Mouse (Mus musculus): ENCODE measurements around the gene Rtl1. TPM values are rescaled to one million over a fixed set of nuclear protein-coding genes. Genes with fewer than 3 reads are reported as not detected.
A peak's percentile ranks its signal among the peaks of the same experiment; 100 is the strongest.

Rtl1 gene
- total RNA-seq (2021): 1 to 10 TPM; 1.3 to 2.1 TPM

- DNase-seq: no peak
Observed at GRCm38 (mm10) chr12:109600230-109600629, at the start of gene Rtl1. TSS of gene Rtl1 (minus strand) at chr12:109600330.

- DNase-seq: no peak
Observed at GRCm38 (mm10) chr12:109640560-109641167, 40.5 kb upstream of the Rtl1 start.

GRCm38 (mm10) chr12:109632035-109632434 is 31.9 kb upstream of the Rtl1 start:
- no peak for DNase-seq

GRCm38 (mm10) chr12:109628887-109629286 is 28.8 kb upstream of the Rtl1 start:
- no peak for DNase-seq

- DNase-seq: no peak
Observed at GRCm38 (mm10) chr12:109626910-109627309, 26.8 kb upstream of the Rtl1 start.

GRCm38 (mm10) chr12:109620196-109620595 is 20.1 kb upstream of the Rtl1 start:
- DNase-seq: no peak

GRCm38 (mm10) chr12:109617993-109618392 is 17.9 kb upstream of the Rtl1 start:
- no peak for DNase-seq

- DNase-seq: no peak
Observed at GRCm38 (mm10) chr12:109617126-109617525, 17.0 kb upstream of the Rtl1 start.

- no peak for DNase-seq
Observed at GRCm38 (mm10) chr12:109615371-109615770, 15.2 kb upstream of the Rtl1 start.

- DNase-seq: no peak
Observed at GRCm38 (mm10) chr12:109614416-109614815, 14.3 kb upstream of the Rtl1 start.

GRCm38 (mm10) chr12:109612392-109613385 is 12.6 kb upstream of the Rtl1 start:
- DNase-seq: no peak

- peak; percentile 47 for DNase-seq
Observed at GRCm38 (mm10) chr12:109608576-109609440, 8.7 kb upstream of the Rtl1 start.

GRCm38 (mm10) chr12:109607953-109608352 is 7.8 kb upstream of the Rtl1 start:
- no peak for DNase-seq

- no peak for DNase-seq
Observed at GRCm38 (mm10) chr12:109607191-109607590, 7.1 kb upstream of the Rtl1 start.

- no peak for DNase-seq
Observed at GRCm38 (mm10) chr12:109604982-109605721, 5.0 kb upstream of the Rtl1 start.

GRCm38 (mm10) chr12:109598551-109599250 is 1.4 kb downstream of the Rtl1 start:
- no peak for DNase-seq

- DNase-seq: peak; percentile 25
Observed at GRCm38 (mm10) chr12:109596726-109597125, 3.4 kb downstream of the Rtl1 start.

- DNase-seq: no peak
Observed at GRCm38 (mm10) chr12:109596232-109596631, 3.9 kb downstream of the Rtl1 start.

- DNase-seq: peak; percentile 72
Observed at GRCm38 (mm10) chr12:109595753-109596152, 4.4 kb downstream of the Rtl1 start.

- DNase-seq: no peak
Observed at GRCm38 (mm10) chr12:109594961-109595360, 5.2 kb downstream of the Rtl1 start.

- DNase-seq: no peak
Observed at GRCm38 (mm10) chr12:109582185-109582584, 17.9 kb downstream of the Rtl1 start.
